Mouse (Mus musculus) lung, adult 18-20 months (tissue): ENCODE measurements at regions not wholly inside any gene's neighbourhood (a gene's known extent, or its start where the extent isn't known, plus 50 kb on each side); places are given as distances from the start of the nearest gene placed in this dataset.
A peak's percentile ranks its signal among the peaks of the same experiment; 100 is the strongest.

Experiments
- DNase-seq, 2 experiments: peaks; one replicate each; pipeline ENCODE4 v3.0.0; 2022; ENCODE audit warnings: mixed read lengths in 2 of 2

- no peak for DNase-seq
These were observed 138.7 kb upstream of the Dnajc19 start for GRCm38 (mm10) chr3:34219741-34220310.

DNA sequence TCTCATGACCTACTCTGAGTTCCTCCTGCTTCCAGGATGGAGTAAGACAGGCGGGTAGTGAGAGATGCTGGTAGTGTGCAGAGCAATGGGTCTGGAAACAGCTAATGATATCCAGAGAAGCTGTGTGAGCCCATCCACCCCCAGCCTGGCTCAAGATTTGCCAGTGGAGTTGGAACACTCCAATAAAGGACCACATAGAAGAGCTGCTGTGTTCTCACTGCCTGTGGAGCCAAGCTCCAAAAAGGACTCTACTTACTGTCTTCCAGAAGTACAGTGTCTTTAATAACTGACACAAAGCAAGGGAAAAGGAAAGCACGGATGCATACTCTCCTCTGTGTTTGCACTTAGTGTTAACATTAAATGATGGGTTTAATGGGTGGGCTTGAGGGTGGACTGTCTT, 138.0 kb upstream of the Dnajc19 start:
- DNase-seq = no peak

- no peak for DNase-seq
These were observed 136.8 kb upstream of the Dnajc19 start for GRCm38 (mm10) chr3:34217911-34218310.

DNA sequence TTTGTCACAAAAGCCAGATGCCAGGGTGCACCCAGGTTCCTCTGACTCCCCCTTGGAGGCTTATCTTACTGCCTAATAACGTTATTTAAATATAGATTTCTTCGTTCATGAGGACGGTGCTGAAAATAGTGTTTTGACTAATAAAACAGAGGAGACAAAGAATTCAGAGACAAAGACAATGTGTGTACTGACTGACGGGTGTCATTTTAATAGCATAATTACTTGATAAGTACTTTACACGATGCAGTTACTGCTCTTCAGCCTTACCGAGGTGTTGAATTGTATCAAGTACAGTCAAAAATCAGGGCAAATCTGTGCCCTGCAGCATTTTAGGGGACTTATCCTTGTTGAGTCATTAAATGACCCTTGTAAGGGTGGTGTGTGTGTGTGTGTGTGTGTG, 133.1 kb upstream of the Dnajc19 start:
- DNase-seq = no peak

- no peak for DNase-seq
These were observed 125.3 kb upstream of the Dnajc19 start for GRCm38 (mm10) chr3:34206454-34206853.

- DNase-seq = peak; percentile 6 to 33
These were observed 117.1 kb upstream of the Dnajc19 start for GRCm38 (mm10) chr3:34198228-34198627.

- peak in 1 of 2 experiments; percentile 1 for DNase-seq
These were observed 116.0 kb upstream of the Dnajc19 start for GRCm38 (mm10) chr3:34197163-34197455.

- no peak for DNase-seq
These were observed 115.5 kb upstream of the Dnajc19 start for GRCm38 (mm10) chr3:34196451-34197162.

DNA sequence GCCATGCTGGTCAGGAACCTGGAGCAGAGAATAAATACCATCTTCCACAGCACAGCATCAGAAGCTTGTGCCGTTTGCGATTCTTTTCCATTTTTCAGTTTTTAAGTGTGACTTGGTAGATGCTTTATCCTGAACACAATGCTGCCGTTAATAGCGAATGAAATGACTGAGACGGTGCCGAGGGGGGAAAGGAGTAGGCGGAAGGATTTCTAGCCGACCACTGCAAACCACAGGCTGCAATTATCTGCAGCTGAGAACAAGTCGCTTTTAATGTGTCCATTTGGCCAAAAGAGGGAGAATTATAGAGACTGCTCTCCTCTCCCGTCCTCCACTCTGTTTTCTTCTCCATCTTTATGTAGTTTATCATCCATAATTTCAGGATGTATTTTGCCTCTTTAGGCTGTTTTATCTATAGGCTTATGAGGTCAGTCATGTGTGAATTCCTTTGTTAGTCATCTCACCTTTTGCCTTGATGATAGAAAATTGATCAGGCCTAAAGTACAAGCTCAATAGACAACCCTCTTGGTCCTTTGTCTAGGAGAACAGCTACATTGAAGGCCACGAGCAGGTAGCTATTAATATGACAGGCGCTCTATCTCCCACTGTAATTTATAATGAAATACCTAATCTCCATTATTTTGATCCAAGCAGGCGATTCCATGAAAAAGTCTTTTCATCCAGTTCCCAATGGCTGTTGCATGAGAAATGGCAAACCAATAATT, 114.8 kb upstream of the Dnajc19 start:
- DNase-seq = no peak

GRCm38 (mm10) chr3:34173416-34174097, 92.4 kb upstream of the Dnajc19 start:
- DNase-seq = no peak

- DNase-seq = no peak
These were observed 91.8 kb upstream of the Dnajc19 start for GRCm38 (mm10) chr3:34172899-34173298.

GRCm38 (mm10) chr3:34171893-34172292, 90.8 kb upstream of the Dnajc19 start:
- no peak for DNase-seq

DNA sequence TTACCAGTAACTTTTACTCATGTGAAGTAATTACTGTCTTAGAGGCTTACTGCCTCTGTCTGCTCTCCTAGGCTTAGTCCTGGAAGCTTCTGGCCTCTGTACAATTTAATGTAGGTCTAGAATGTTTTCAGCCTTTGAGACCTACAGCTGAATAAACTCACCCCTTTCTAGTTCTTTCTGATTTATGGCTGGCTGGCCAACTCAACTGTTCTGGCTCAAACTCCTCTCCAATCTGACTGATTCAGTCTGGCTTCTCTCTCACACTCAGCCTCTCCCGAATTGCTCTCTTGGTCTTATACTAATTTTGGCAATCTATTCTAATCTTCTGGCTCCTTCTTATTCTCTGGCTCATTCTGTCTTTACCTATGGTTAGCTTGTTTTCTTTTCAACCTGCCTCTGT, 87.0 kb upstream of the Dnajc19 start:
- no peak for DNase-seq

GRCm38 (mm10) chr3:34150036-34150435, 68.9 kb upstream of the Dnajc19 start:
- DNase-seq = peak in 1 of 2 experiments; percentile 1

- DNase-seq = no peak
These were observed 62.5 kb upstream of the Dnajc19 start for GRCm38 (mm10) chr3:34143652-34144051.

DNA sequence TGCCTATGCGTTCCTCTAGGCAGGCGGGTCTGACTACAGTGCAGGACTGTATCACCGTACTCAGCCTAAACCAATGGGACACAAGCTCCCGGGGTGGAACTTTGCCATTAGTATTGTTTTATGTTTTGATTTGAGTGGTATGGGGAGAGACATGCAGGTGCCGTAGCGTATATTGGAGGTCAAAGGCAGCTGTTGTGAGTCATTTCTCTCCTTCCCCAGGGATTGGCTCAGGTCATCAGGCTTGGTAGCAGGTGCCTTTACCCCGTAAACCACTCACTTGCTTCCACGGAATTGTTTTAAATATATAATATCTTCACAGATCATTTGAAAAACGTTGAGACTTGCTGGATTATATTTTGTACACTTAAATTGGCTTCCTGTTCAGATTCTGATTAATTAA, 58.1 kb upstream of the Dnajc19 start:
- DNase-seq = no peak

DNA sequence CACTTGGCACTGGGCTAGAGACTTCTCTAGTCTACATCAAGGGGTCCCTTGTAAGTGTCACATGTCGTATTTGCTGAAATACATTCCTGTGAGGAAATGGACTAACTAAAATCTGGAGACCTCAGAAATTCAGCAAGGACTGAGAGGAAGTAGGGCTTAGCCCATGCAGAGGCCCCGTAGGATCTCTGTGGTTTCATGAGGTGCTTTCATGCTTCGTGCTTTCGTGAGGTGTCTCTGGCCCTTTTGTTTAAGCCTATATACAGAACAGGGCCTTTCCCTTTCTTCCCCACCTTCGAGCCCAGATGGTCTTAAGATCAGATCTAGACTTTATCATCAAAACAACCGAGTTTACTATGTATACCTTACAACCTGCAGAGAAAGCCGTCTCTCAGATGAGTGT, 56.9 kb upstream of the Dnajc19 start:
- DNase-seq = no peak

DNA sequence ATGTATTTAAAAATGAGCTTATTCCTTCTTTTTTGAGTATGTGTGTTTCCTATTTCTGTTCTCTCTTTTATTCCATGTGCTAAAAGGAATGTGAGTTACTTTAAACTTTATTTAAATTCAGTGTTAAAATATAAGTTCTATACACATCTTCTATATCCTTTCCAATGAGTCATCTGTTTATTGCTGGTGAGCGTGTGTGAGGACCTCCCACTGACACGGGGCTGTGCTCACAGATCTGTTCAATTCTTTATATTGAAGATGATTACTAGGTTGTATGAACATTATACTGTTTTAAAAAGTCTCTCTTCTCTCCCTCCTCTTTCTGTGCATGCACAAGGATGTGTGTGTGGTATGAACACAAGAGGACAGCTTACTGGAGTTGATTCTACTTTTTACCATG, 55.3 kb upstream of the Dnajc19 start:
- no peak for DNase-seq
